Mouse (Mus musculus) midbrain, embryonic 14.5 days (tissue): ENCODE results near the gene Yipf3. TPM values are rescaled to one million over a fixed set of nuclear protein-coding genes. Genes with fewer than 3 reads are reported as not detected.

Experiments used
- ATAC-seq: fragments of 200-750 bp; cut with Nextera tagmentation; 2 replicates; pipeline ENCODE4 v1.8.0; 2017; ENCODE audit warnings: moderate number of reproducible peaks, moderate library complexity; ENCODE audit not compliant: low FRiP score, low TSS enrichment
- DNase-seq: peaks from one replicate; pipeline ENCODE4 v3.0.0-alpha.2; 2015
- H3K27ac ChIP-seq: fragments of 300-500 bp; sonication (generic); replicated peaks from 2 replicates; pipeline ENCODE4 v1.5.1; 2014; ENCODE audit warnings: mild to moderate bottlenecking, low read depth, low read length, moderate library complexity
- H3K27me3 ChIP-seq: fragments of 300-500 bp; sonication (generic); 2 replicates; pipeline ENCODE4 v1.6.1; 2014; ENCODE audit warnings: low read length, control low read depth, mixed read lengths; ENCODE audit not compliant: control insufficient read depth, insufficient read depth
- H3K36me3 ChIP-seq: fragments of 300-500 bp; sonication (generic); 2 replicates; pipeline ENCODE4 v1.6.1; 2014; ENCODE audit warnings: low read length, control low read depth; ENCODE audit not compliant: control insufficient read depth, insufficient read depth
- H3K4me1 ChIP-seq: fragments of 300-500 bp; sonication (generic); 2 replicates; pipeline ENCODE4 v1.6.1; 2014; ENCODE audit warnings: mild to moderate bottlenecking, antibody characterized with exemption, low read length, control low read depth; ENCODE audit not compliant: control insufficient read depth, insufficient read depth
- H3K4me2 ChIP-seq: fragments of 300-500 bp; sonication (generic); 2 replicates; pipeline ENCODE4 v1.6.1; 2014; ENCODE audit warnings: mild to moderate bottlenecking, low read length, moderate library complexity
- H3K4me3 ChIP-seq: fragments of 300-500 bp; sonication (generic); replicated peaks from 2 replicates; pipeline ENCODE4 v1.5.1; 2014; ENCODE audit warnings: low read depth, low read length
- H3K9ac ChIP-seq: fragments of 300-500 bp; sonication (generic); replicated peaks from 2 replicates; pipeline ENCODE4 v1.6.1; 2014; ENCODE audit warnings: mild to moderate bottlenecking, low read length, moderate library complexity
- H3K9me3 ChIP-seq: fragments of 300-500 bp; sonication (generic); 2 replicates; pipeline ENCODE4 v1.6.1; 2016; ENCODE audit warnings: low read length, control low read depth, mixed read lengths; ENCODE audit not compliant: control insufficient read depth
- WGBS: fragments of 180-500 bp; shearing (Covaris S2); extraction: QIAGEN DNeasy Blood & Tissue Kit; methylation state at CpG from one replicate; pipeline ENCODE4 v1.1.7; 2014; 5-methylcytosine and 5-hydroxymethylcytosine counted together
- polyA plus RNA-seq: library from polyadenylated mRNA; unstranded; fragments of >200 nt; fragmentation: Nextera tagmentation; extraction: Ambion mirVana; gene quantifications from 2 replicates; pipeline ENCODE4 v1.2.1, GENCODE M21; 2014

Gene Yipf3
- polyA plus RNA-seq, 1 experiment from 2014 or later: 86.7 TPM

GRCm38 (mm10) chr17:46272675-46273074 lies 24.8 kb downstream of the Yipf3 start:
- Histone ChIP-seq H3K27ac (no peak overlapping the region), H3K27me3 (no peaks in the 10 kb centered on the region), H3K9me3 (no peaks in the 10 kb centered on the region), H3K4me2 (no peak overlapping the region), H3K36me3 (peaks cover 32% of the 10 kb centered on the region), H3K4me1 (no peaks in the 10 kb centered on the region), H3K4me3 (no peak overlapping the region), H3K9ac (no peak overlapping the region)
- DNase-seq (no peak), ATAC-seq (no peak)
- 93% methylated on average over 5 of the region's 5 CpGs for WGBS

DNA sequence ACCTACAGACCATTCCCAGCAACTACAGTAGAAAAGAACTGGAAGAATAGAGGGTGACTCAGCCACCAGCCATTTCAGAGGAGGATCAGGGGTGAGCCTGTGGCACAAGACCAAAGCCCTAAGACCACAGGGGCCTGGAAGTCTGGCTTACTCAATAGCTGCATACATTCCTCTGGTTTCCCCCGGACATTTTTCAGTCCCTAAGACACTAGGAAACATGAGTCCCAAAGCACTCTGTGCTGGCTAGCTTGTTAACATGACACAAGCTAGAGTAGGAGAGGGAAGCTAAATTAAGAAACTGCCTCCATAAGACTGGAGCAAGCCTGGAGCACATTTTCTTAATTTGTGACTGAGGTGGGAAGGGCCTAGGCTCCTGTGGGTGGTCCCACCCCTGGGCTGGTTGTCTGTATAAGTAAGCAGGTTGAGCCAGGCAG lies 25.9 kb downstream of the Yipf3 start:
- peaks cover 32% of the 10 kb centered on the region for H3K36me3 ChIP-seq
- no peak overlapping the region for H3K9ac ChIP-seq
- ATAC-seq (no peak), DNase-seq (no peak)
- H3K4me2 ChIP-seq: no peak overlapping the region
- no peak overlapping the region for H3K4me3 ChIP-seq
- H3K9me3 ChIP-seq: no peaks in the 10 kb centered on the region
- no peak overlapping the region for H3K27ac ChIP-seq
- no peaks in the 10 kb centered on the region for H3K4me1 ChIP-seq
- no peaks in the 10 kb centered on the region for H3K27me3 ChIP-seq
- 80% methylated on average over 1 of the region's 1 CpGs for WGBS

DNA sequence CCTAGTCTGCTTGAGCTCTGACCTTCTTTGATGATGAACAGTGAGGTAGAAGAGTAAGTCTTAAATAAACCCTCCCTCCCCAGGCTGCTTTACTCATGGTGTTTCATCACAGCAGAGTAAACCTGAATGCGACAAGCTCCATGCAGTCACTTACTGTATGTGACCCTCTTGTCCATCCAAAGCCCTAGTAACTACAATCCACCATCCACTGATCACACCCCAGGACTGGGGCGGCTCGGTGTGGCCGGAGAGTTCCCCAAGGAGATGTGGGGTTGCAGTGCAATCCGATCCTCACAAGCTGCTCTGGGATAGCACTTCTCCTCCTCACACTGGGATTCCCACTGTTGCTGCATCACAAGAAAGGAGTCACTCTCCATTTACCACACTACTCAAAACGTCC lies 26.6 kb downstream of the Yipf3 start:
- 83% methylated on average over 6 of the region's 6 CpGs for WGBS
- no peak overlapping the region for H3K4me3 ChIP-seq
- no peaks in the 10 kb centered on the region for H3K9me3 ChIP-seq
- H3K9ac ChIP-seq: no peak overlapping the region
- H3K27me3 ChIP-seq: no peaks in the 10 kb centered on the region
- no peak overlapping the region for H3K4me2 ChIP-seq
- H3K4me1 ChIP-seq: no peaks in the 10 kb centered on the region
- DNase-seq (no peak), ATAC-seq (no peak)
- peaks cover 36% of the 10 kb centered on the region for H3K36me3 ChIP-seq
- H3K27ac ChIP-seq: no peak overlapping the region

GRCm38 (mm10) chr17:46275034-46275433 lies 27.2 kb downstream of the Yipf3 start:
- H3K4me2 ChIP-seq: no peak overlapping the region
- 0 out of 2 replicates have a peak overlapping the region, but pooled peaks have one; percentile 20 for H3K9ac ChIP-seq
- H3K27me3 ChIP-seq: no peaks in the 10 kb centered on the region
- no peaks in the 10 kb centered on the region for H3K9me3 ChIP-seq
- no peak for DNase-seq
- no peak for ATAC-seq
- no peaks in the 10 kb centered on the region for H3K4me1 ChIP-seq
- no peak overlapping the region for H3K4me3 ChIP-seq
- WGBS: 91% methylated on average over 6 of the region's 6 CpGs
- H3K36me3 ChIP-seq: peaks cover 33% of the 10 kb centered on the region
- no peak overlapping the region for H3K27ac ChIP-seq

DNA sequence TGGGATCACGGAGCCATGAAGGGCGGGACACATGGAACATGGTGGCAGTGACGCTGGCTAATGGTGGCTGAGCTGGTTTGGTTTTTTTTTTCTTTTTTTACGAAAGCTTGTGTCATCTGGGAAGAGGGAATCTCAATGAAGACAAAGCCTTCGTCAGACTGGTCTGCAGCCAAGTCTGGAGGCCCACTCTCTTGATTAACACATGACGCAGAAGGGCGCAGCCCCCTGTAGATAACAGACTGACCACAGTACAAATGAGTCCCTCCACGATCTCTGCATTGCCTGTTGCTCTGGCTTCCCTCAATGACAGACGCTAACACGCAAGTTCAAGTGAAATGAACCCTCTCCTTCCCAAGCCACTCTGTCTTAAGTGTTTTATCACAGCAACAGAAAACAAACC lies 27.6 kb downstream of the Yipf3 start:
- WGBS: 96% methylated on average over 10 of the region's 10 CpGs

GRCm38 (mm10) chr17:46277586-46277985 lies 29.7 kb downstream of the Yipf3 start:
- Histone ChIP-seq H3K9ac (no peak overlapping the region), H3K27ac (no peak overlapping the region), H3K4me1 (peaks cover 4% of the 10 kb centered on the region; the same call in 1 of the 2 replicates), H3K27me3 (no peaks in the 10 kb centered on the region), H3K9me3 (no peaks in the 10 kb centered on the region), H3K4me2 (no peak overlapping the region), H3K4me3 (no peak overlapping the region), H3K36me3 (peaks cover 11% of the 10 kb centered on the region; the same call in 1 of the 2 replicates)
- no peak for ATAC-seq
- 93% methylated on average over 4 of the region's 4 CpGs for WGBS
- no peak for DNase-seq

More for the DNA sequence above, 27.6 kb downstream of the Yipf3 start:
- Histone ChIP-seq H3K4me2 (no peak overlapping the region), H3K4me3 (no peak overlapping the region), H3K9ac (no peak overlapping the region), H3K4me1 (no peaks in the 10 kb centered on the region), H3K27me3 (no peaks in the 10 kb centered on the region), H3K27ac (no peak overlapping the region), H3K9me3 (no peaks in the 10 kb centered on the region), H3K36me3 (peaks cover 29% of the 10 kb centered on the region)
- no peak for DNase-seq
- no peak for ATAC-seq

DNA sequence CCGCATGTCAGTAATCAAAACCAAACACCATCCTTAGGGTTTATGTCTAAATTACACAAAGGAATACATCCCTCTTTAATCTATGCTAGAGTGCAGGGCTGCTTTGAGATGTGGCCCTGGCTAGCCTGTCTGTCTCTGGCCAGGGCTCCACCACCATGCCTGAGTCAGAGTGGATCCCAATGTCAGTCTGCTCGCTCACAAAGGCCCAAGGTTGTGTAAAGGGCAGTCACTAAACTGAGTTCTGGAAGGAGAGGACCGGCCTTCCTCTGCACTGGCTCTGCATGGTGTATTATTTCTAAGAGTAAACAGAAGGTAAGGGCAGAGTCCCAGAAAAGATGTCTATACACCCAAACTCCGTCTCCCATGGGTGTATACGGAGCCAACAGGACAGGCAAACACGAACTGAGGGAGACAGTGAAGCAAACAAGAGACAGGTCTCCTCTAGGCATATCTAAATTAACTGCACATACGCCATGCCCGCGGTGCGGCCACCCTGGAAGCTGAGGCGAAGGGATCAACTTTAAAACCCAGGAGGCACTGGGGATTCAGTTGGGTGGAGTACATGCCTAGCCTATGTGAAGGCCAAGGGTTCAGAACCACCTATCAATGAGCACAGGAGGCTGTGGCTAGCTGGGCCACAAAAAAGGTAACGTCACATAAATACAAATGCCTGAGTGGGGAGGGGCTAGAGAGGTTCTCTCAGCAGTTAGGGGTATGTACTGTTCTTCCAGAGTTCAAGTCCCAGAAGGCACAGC lies 30.3 kb downstream of the Yipf3 start:
- Histone ChIP-seq H3K9me3 (no peaks in the 10 kb centered on the region), H3K27ac (no peak overlapping the region), H3K4me2 (no peak overlapping the region), H3K9ac (no peak overlapping the region), H3K4me1 (peaks cover 4% of the 10 kb centered on the region; the same call in 1 of the 2 replicates), H3K27me3 (no peaks in the 10 kb centered on the region), H3K36me3 (peaks cover 11% of the 10 kb centered on the region; the same call in 1 of the 2 replicates), H3K4me3 (no peak overlapping the region)
- WGBS: 95% methylated on average over 12 of the region's 12 CpGs
- DNase-seq: no peak
- ATAC-seq: no peak

DNA sequence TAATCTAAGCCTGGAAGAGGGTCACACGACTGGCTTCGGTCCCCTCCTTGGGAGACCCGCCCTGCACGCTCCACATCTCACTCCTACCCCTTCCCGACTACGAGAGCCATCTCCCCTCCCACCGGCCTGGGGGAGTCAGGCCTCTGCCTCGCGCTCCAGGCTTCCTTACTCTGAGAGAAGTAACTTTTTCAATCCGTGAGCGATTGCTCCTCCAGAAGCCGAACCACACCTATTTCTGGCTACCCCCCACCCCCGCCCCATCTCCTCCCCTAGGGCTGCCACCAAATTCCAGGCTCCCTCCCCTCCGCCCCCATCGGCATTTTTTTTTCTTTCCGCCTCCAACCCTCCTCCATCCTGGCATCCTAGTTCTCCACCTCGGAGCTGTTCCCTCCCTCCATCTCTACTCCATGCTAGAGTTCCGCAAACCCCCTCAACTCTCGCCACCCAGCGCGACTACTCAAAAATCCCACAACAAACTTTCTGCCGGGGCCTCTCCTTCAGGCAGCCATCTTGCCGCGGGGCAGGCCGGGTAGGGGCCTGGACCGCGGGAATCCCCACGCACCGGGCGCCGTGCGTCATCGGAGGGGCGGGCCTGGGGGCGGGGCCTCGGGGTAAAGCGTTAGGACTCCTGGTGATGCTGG lies 34.7 kb downstream of the Yipf3 start, which contains the start of gene Tjap1:
TSS of gene Tjap1 (minus strand) at position 544 of the 641 bp plus-strand sequence.
- WGBS: under 1% methylated on average over 37 of the region's 37 CpGs
- ATAC-seq: peak; percentile 98
- no peaks in the 10 kb centered on the region for H3K27me3 ChIP-seq
- peak within 1 kb of the TSS; percentile 63 for H3K27ac ChIP-seq
- no peaks in the 10 kb centered on the region for H3K9me3 ChIP-seq
- H3K4me1 ChIP-seq: peaks cover 7% of the 10 kb centered on the region; the same call in 1 of the 2 replicates
- H3K4me2 ChIP-seq: peak within 1 kb of the TSS; percentile 79
- H3K4me3 ChIP-seq: peak within 1 kb of the TSS; percentile 63
- DNase-seq: peak; percentile 95
- H3K36me3 ChIP-seq: peaks cover 4% of the 10 kb centered on the region; the same call in 1 of the 2 replicates
- peak within 1 kb of the TSS; percentile 67 for H3K9ac ChIP-seq
